Mouse (Mus musculus): Measurements from ENCODE around the gene Ica1.
A peak's percentile ranks its signal among the peaks of the same experiment; 100 is the strongest.

The Ica1 gene

DNA sequence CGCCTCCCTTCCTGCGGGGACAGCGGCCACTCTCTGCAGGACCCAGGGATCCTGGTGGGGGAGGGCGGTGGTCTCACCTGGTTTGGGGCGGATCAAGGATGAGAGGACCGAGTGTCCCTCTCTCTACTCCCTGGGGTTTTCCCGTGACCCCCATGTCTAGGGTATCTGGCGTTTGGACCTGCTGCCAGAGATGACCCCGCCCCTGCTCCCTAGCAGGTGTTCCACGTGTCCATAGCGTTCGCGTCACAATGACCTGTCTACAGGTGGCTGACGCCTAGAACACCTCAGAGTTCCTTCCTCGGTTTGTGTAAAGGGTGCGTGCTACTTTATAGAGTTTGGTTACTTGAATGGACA is at the start of gene Ica1:
Gene Ica1, minus strand, starts transcription at position 193 of the 354 bp plus-strand sequence.
- peak; percentile 60 for DNase-seq

DNA sequence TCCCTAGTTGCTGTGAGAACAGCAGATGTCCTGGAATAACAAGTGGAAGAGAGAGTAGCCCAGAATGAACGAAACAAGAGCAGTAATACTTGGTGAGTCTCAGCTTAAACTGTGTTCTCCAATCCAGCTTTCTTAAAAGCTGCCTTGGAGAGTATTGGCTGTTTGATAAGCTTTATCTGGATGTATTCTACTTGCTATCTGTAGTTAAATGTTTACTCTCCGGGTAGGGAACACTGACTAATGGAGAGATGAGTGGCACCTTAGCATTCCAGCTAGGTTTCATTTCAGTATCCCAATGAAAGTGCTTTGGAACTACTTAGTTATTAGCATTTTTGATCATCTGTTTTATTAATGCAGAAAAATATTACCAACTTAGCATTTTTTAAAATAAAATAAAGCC is 41.6 kb upstream of the Ica1 start:
- DNase-seq: no peak

DNA sequence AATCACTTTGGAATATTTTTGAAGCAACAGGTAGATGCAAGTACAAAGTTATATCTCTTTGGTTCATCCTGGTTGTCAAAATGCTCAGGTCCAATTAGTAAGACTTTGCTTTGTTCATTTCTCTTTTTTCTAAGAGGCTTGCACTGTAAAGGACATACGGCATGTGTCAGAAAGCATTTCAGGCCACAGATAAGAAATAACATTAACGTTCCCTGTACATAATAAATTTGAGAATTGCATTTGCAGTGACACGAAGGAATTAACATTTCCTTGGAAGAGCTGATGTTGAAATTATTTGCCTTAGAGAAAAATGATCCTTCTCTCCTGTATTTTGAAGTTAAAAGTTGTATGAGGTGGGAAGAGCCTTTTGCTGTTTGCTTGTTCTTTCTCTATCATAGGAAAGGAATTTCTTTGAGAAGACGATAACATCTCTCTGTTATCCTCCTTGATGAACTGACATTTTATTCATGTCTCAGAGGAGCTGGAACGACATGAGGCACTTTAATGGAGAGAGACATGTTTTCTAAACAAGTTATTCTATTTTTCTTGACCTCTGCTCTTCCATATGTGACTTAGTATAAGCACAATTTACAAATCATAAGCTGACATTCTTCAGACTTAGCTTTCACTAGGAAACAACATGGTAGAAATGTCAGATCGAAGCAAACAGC is 36.2 kb upstream of the Ica1 start:
- DNase-seq: no peak

DNA sequence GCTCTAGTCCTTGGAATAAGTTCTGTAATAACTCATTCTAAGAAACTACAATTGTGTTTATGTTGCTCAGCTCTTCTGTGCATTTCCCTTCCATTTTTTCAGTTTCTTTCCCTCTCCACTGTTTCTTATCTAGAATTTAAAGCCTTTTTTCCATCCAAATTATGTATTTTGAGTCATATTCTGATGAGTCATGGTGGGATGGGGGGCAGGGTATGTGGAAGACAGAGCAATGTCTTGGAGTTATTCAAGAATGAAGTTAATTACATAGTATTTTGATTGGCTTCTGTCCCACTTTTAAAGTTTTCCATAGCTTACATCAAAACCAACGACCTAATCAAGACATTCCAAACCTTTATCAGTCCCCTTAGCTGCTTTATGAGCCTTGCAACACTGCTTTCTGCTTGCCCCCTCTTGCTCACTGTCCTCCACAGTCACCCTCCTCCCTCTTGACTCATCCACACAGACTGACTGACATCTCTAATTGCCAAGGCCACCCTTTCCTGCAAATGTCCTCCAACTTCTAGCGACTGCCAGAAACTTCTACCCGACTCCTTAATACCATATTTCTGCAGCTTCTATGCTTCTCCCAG is 24.4 kb upstream of the Ica1 start:
- no peak for DNase-seq

- DNase-seq: no peak
These were observed 14.1 kb upstream of the Ica1 start for GRCm38 (mm10) chr6:8792385-8792784.

- no peak for DNase-seq
These were observed 13.5 kb upstream of the Ica1 start for GRCm38 (mm10) chr6:8791781-8792180.

- no peak for DNase-seq
These were observed 2.3 kb upstream of the Ica1 start for GRCm38 (mm10) chr6:8780618-8781017.

DNA sequence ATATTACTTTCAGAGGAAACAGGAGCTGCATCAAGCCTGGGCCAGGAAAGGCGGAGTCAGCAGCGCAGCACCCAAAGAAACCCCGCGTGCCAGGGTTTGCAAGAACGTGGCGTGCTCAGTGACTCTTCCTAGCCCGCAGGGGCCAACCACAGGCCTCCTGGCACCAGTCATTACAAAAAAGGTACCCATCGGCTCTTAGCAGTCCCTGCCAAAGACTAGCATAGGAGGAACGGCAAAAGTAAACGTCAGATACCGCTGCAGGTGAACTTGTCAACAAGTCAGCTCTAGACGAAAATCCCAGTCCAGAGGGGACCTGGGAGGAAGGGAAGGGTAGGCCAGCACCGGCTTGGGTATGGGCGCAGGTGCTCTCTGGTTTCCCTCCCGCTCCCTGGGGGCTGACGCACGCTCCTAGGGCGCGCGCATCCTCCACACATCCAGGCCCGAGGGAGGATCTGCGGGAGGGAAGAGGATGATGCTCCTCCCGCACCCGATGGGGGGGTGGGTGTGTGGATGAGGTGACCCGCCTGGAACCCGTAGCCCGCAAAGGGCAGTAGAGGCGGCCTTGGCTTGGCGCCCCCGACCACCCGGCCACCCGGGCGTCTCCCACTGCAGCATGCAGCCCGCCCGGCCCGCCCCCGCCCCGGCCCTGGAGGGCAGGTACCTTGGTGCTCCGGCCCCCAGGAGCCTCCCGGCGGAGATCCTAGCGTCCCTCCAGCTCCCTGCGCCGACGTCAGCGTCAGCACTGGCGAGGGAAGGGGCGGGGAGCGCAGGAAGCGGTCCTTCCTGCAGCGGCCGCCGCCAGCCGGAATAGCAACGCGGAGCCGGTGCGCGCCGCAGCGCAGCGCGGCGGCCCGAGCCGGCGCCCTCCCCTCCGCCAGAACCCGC is 635 bp downstream of the Ica1 start:
- DNase-seq: peak; percentile 86

GRCm38 (mm10) chr6:8771539-8771938 is 6.7 kb downstream of the Ica1 start:
- no peak for DNase-seq

GRCm38 (mm10) chr6:8770341-8770740 is 7.9 kb downstream of the Ica1 start:
- peak; percentile 65 for DNase-seq

DNA sequence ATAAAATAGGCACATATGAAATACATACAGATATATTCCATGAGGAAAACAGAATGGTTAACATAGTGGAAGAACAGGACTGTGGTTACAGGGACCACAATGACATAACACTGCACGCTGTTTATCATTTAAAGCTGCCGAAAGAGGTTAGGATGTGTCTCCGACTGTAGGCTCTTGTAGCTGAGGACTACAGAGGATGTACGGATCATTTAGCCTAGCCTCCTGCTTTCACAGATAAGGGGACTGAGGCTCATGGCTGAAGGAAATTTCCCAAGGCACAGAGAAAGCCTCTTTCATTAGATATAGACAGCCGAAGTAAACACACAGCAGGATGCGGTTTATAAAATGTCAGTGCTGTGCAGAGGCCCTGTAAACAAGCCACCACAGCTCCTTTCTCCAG is 8.5 kb downstream of the Ica1 start:
- DNase-seq: peak; percentile 25

GRCm38 (mm10) chr6:8766652-8767051 is 11.6 kb downstream of the Ica1 start:
- DNase-seq: peak; percentile 48

DNA sequence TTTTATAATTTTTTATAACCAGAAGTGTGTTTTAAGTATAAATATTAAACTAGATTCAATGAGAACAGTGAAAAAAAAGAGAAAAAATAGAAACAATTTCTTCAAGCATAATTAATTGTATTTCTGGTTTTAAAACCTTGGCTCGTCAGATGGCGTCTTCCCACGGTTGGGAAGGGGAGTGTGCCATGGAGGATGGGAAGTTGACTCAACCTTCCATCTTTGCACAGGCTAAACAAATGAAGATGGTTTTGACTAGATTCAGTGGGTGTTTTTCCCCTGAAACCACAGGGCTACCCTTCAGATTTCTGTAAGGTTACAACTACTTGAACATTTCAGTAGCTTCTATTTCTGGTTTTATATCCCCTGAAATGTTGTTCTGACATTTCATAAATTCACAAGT is 12.5 kb downstream of the Ica1 start:
- no peak for DNase-seq

DNA sequence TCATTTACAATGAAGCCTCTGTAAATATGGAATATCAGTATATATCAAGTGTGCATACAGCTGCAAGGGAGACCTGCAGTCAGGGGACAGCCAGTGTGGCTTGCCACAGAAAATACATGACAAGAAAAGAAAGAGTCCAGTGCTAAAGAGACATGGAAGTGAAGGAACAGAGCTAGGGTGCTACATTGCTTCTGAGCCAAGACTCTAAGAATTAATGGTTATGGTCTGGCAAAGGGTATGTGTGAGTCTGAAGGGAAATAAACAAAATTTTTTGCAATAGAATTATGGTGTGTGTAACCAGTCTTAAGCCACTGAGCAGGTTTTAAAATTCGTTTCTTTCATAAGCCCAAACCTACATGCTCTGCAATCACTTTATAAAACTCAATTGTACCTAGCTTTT is 13.2 kb downstream of the Ica1 start:
- no peak for DNase-seq

- DNase-seq: no peak
These were observed 17.5 kb downstream of the Ica1 start for GRCm38 (mm10) chr6:8760708-8761294.

DNA sequence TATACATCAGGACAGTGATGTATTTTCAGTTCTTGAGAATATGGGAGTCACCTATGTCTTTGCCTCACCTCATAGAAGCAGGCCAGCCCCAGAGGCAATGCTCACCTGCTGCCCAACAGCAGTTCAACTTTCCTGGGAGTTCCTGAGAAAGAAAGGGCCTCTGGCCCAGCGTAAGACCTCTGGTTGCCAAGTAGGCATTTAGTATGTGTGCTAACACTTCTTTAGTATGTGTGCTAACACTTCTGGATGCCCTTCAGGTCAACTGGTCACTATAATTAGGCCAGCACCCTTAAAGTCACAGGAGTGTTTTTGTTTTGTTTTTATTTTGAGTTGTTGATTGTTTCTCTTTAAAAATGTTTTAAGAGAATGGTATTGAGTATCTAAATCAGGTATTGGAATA is 18.4 kb downstream of the Ica1 start:
- DNase-seq: peak; percentile 55

- DNase-seq: no peak
These were observed 22.5 kb downstream of the Ica1 start for GRCm38 (mm10) chr6:8755760-8756276.

DNA sequence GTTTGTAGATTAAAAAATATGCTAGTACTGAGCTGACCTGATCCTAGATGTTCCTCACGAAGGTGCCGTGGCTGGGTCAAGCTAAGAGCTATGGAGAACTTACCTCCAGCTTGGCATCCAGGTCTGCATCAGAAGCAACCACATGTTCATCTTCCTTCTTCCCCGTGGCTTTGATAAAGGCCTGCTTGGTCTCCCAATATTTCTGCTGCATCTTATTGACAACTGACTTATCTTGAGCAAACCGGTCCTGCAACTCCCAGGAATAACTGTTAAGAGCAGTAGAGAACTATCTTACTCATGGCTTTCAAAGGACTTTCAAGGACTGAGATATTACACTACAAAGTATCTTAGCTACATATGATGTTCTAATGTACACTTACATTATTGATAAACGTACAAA is 23.8 kb downstream of the Ica1 start:
- no peak for DNase-seq

DNA sequence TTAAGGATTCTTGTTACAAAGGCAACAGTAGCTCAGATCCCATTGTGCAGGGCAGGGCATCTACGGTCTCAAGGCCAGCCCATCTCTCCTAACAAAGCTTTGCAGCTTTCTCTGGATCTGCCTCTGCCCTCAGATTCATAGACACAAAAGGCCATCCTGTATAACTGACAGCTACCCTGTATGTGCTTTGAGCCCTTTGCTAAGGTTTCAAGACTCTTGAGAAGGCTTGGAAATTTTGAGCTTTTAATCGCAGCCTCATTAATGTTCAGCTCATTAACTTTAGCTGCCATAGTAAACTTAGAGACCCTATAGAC is 24.6 kb downstream of the Ica1 start:
- DNase-seq: no peak

DNA sequence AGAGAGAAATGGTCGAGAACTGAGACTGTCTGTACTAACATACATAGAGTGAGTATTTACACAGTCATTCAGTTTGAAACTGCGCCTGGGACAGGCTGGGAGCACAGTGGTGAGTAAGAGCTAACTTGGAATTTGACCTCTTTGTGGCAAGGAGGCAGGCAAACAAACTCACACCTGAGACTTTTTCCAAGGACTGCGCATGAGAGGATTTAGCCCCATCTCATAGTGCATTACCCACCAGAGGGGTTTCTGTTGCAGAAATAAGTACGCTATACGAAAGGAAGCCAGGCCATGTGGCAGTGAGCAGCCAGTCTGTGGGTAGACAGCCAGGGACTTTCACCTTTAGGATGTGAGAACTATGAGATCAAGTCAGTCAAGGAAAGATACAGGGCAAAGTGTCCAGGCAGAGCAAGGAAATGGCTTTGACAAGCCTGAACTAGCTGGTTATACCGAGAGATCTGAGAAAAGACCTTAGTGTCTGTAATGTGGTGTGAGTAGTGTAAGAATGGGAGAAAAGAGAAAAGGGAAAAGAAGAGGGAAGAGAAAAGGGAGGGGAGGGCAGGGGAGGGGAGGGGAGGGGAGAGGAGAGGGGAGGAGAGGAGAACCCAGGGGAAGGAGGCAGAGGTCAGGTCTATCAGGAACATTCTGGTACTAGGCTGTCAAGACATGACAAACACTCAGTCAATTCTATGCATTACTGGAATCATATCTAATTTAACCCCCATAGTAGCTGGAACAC is 25.1 kb downstream of the Ica1 start:
- DNase-seq: peak; percentile 80

DNA sequence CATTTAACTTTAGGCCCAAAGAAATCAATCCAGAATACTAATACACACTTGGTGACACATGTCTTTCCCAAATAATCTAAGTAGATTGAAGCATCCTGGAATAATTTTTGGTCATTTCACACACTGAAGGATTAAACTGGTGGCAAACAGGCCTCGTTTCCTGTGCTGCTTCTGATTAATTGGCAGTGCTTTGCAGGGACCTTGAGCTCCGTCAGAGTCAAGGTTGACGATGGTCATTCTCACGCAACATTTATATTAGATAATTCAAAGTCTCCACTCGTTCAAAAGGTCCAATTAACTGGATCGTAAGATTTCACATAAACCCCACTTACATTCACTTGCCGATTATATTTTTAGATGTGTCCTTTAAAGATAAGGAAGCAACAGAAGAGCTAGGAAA is 33.4 kb downstream of the Ica1 start:
- no peak for DNase-seq

- DNase-seq: no peak
These were observed 34.0 kb downstream of the Ica1 start for GRCm38 (mm10) chr6:8744273-8744785.

- DNase-seq: no peak
These were observed 35.8 kb downstream of the Ica1 start for GRCm38 (mm10) chr6:8742449-8742848.

Measured in lung, postnatal 36 days (tissue).